Mouse (Mus musculus): ENCODE measurements around the gene Tcte2. TPM values are rescaled to one million over a fixed set of nuclear protein-coding genes. Genes with fewer than 3 reads are reported as not detected.
"Not testable (repeated sequence)": the region's sequence is repeated elsewhere in the genome, so short reads cannot be mapped to it uniquely, and the experiment has no call there.

Gene Tcte2
- polyA plus RNA-seq, 1 experiment from 2014 or later = 14.9 TPM

DNA sequence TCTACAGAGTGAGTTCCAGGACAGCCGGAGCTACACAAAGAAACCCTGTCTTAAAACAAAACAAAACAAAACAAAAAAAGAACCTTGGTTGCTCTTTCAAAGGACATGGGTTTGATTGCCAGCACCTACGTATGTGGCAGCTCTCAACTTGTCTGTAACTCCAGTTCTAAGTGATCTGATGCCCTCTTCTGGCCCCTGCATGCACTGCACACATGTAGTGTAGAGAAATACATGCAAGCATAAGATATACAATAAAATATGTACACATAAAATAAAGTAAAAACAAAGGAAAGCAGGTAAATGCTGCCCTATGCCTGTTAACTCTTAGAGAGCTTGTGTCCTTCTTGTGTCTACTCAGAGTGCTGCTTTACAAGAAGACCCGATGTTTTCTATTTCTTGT lies 7.6 kb upstream of the Tcte2 start:
- Histone ChIP-seq H3K4me2 (ENCODE audit: low read length) (no peak overlapping the region), H3K4me3 (ENCODE audit: low read length) (no peak overlapping the region), H3K9me3 (ENCODE audit: control insufficient read depth, low read length) (no peaks in the 10 kb centered on the region), H3K4me1 (ENCODE audit: control insufficient read depth, insufficient read depth, low read depth, low read length) (peaks cover 4% of the 10 kb centered on the region; the same call in 1 of the 2 replicates), H3K36me3 (ENCODE audit: control insufficient read depth, insufficient read depth, low read length) (no peaks in the 10 kb centered on the region), H3K27ac (ENCODE audit: low read depth, low read length) (no peak overlapping the region), H3K9ac (ENCODE audit: low read depth, low read length) (no peak overlapping the region), H3K27me3 (replicated peaks; ENCODE audit: control insufficient read depth, insufficient read depth, low read length) (no peaks in the 10 kb centered on the region)
- WGBS = 92% methylated on average over 3 of the region's 3 CpGs
- no peak for ATAC-seq

DNA sequence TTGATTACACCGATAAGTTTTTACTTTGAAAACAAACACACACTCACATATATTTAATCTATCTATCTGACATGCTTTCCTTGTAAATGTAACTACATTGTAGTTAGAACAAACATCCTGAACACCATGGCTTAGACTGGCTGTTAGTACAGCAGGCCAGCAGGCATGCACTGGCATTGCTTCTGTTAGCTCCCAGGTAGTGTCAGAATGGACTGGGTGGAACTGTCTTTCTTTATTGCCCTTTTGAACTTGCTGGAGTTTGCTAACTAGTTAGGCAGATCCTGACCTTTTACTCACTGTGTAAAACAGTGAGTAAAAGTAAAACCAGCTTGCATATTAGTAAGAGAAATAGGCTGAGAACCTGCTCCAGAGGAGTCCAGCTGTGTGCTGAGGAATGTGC lies 6.9 kb upstream of the Tcte2 start:
- no peak overlapping the region for H3K4me3 ChIP-seq (ENCODE audit: low read length)
- no peaks in the 10 kb centered on the region for H3K36me3 ChIP-seq (ENCODE audit: control insufficient read depth, insufficient read depth, low read length)
- peaks cover 6% of the 10 kb centered on the region for H3K4me1 ChIP-seq (ENCODE audit: control insufficient read depth, insufficient read depth, low read depth, low read length)
- no peak overlapping the region for H3K9ac ChIP-seq (ENCODE audit: low read depth, low read length)
- WGBS = 98% methylated on average over 1 of the region's 1 CpGs
- H3K27ac ChIP-seq (ENCODE audit: low read depth, low read length) = no peak overlapping the region
- no peaks in the 10 kb centered on the region for H3K9me3 ChIP-seq (ENCODE audit: control insufficient read depth, low read length)
- no peak for ATAC-seq
- H3K27me3 ChIP-seq (replicated peaks; ENCODE audit: control insufficient read depth, insufficient read depth, low read length) = no peaks in the 10 kb centered on the region
- no peak overlapping the region for H3K4me2 ChIP-seq (ENCODE audit: low read length)

DNA sequence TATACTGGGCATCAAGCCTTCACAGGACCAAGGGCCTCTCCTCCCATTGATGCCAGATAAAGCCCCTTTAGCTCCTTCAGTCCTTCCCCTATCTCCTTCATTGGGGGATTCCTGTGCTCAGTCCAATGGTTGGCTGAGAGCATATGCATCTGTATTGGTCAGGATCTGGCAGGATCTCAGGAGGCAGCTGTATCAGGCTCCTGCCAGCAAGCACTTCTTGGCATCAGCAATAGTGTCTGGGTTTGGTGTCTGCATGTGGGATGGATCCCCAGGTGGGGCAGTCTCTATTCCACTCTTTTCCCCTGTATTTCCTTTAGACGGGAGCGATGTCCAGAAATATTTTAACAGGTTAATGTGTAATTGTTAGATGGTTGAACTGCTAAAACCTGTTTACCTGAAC lies 3.3 kb upstream of the Tcte2 start:
- H3K36me3 ChIP-seq (ENCODE audit: control insufficient read depth, insufficient read depth, low read length); ATAC-seq; H3K27me3 ChIP-seq (replicated peaks; ENCODE audit: control insufficient read depth, insufficient read depth, low read length); H3K9me3 ChIP-seq (ENCODE audit: control insufficient read depth, low read length); H3K9ac ChIP-seq (ENCODE audit: low read depth, low read length); H3K4me3 ChIP-seq (ENCODE audit: low read length); H3K27ac ChIP-seq (ENCODE audit: low read depth, low read length); H3K4me1 ChIP-seq (ENCODE audit: control insufficient read depth, insufficient read depth, low read depth, low read length); H3K4me2 ChIP-seq (ENCODE audit: low read length): not testable (repeated sequence)
- 85% methylated on average over 2 of the region's 2 CpGs for WGBS

DNA sequence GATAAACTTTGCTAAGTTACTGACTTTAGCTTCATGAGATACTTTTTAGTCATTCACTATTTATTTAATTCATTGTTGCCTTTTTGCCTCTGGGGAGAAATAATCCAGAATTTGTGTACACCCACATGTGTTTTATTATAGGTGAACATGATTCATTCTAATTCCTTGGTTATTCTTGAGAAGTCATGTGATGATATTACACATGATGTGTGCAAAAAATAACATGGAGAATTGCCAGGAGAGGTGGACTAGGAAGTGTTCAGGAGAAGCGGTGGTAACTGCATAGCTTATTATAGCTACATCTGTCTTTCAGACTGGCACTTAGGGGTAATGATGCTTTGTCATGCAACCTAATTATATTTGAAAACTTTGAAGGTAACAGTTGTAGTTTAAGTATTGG lies 2.2 kb upstream of the Tcte2 start:
- no peaks in the 10 kb centered on the region for H3K9me3 ChIP-seq (ENCODE audit: control insufficient read depth, low read length)
- H3K4me3 ChIP-seq (ENCODE audit: low read length) = no peak overlapping the region
- H3K27ac ChIP-seq (ENCODE audit: low read depth, low read length) = no peak overlapping the region
- H3K4me2 ChIP-seq (ENCODE audit: low read length) = no peak overlapping the region
- no peak for ATAC-seq
- H3K36me3 ChIP-seq (ENCODE audit: control insufficient read depth, insufficient read depth, low read length) = no peaks in the 10 kb centered on the region
- no peak overlapping the region for H3K9ac ChIP-seq (ENCODE audit: low read depth, low read length)
- peaks cover 11% of the 10 kb centered on the region for H3K4me1 ChIP-seq (ENCODE audit: control insufficient read depth, insufficient read depth, low read depth, low read length)
- WGBS = 73% methylated on average over 1 of the region's 1 CpGs
- no peaks in the 10 kb centered on the region for H3K27me3 ChIP-seq (replicated peaks; ENCODE audit: control insufficient read depth, insufficient read depth, low read length)

DNA sequence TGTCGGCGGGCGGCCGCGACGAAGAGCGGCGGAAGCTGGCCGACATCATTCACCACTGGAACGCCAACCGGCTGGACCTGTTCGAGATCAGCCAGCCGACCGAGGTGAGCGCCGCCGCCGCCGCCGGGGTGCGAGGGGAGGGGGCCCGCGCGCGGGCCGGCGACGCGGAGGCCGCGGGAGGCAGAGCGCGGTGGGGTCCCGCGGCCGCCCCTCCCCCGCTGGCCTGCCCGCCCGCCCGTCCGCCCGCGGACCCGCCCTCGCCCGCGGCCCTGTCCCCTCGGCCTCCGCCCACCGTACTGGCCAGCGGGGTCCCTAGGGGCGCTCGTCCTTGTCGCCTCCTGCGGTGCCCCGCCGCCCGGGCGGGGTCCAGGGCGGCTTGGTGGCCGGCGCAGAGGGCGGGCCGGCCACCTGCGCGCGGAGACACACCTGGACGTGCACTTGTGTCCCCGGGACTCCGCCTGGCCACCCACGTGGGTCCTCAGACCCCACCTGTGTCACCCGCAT lies 898 bp downstream of the Tcte2 start:
- H3K4me1 ChIP-seq (ENCODE audit: control insufficient read depth, insufficient read depth, low read depth, low read length) = peaks cover 20% of the 10 kb centered on the region
- peak overlapping the region; percentile 86 for H3K4me2 ChIP-seq (ENCODE audit: low read length)
- H3K27me3 ChIP-seq (replicated peaks; ENCODE audit: control insufficient read depth, insufficient read depth, low read length) = no peaks in the 10 kb centered on the region
- peak overlapping the region; percentile 94 for H3K4me3 ChIP-seq (ENCODE audit: low read length)
- WGBS = 0% methylated on average over 15 of the region's 72 CpGs
- no peaks in the 10 kb centered on the region for H3K9me3 ChIP-seq (ENCODE audit: control insufficient read depth, low read length)
- no peaks in the 10 kb centered on the region for H3K36me3 ChIP-seq (ENCODE audit: control insufficient read depth, insufficient read depth, low read length)
- peak; percentile 35 for ATAC-seq
- H3K27ac ChIP-seq (ENCODE audit: low read depth, low read length) = peak overlapping the region; percentile 96
- peak overlapping the region; percentile 97 for H3K9ac ChIP-seq (ENCODE audit: low read depth, low read length)

DNA sequence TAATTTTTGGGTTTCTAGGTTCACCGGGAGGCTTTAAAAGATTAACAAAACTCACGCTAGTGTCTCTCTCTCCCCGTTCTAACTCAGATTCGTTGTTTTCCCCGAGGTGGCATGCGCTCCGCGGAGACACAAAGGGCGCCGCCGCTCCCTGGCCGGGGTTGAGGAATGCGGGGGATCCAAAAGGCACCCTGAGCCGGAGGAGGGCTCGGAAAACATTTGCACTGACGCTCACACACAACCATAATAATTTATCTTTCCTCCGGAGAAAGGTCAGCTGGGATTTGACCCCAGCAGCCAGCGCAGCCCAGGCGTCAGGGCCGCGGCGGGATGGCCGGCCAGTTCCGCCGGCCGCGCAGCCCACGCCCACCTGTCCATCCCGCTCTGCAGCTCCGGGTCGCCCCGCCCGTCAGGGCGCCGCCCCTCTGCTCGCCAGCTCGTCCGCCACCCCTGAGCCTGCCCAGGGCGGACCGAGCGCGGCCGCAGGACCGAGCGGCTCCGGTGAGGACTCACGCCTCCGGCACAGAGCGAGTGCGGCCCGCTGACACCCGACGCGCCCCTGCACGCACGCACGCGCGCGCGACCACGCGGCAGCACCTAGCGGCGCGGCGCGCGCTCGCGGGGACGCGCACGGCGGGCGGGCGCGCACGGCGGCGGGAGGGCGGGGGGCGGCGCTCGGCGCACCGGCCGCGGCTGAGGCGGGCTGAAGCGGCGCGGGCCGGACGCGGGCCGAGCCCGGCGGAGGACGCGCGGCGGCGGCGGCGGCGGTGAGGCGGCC lies 1.6 kb downstream of the Tcte2 start, which contains the start of gene Afdn:
Gene Afdn, plus strand, starts transcription at position 687 of the 775 bp plus-strand sequence.
- peak; percentile 90 for ATAC-seq
- H3K27me3 ChIP-seq (replicated peaks; ENCODE audit: control insufficient read depth, insufficient read depth, low read length) = no peaks in the 10 kb centered on the region
- H3K4me2 ChIP-seq (ENCODE audit: low read length) = peak within 1 kb of the TSS; percentile 86
- no peaks in the 10 kb centered on the region for H3K36me3 ChIP-seq (ENCODE audit: control insufficient read depth, insufficient read depth, low read length)
- H3K27ac ChIP-seq (ENCODE audit: low read depth, low read length) = peak within 1 kb of the TSS; percentile 96
- no peaks in the 10 kb centered on the region for H3K9me3 ChIP-seq (ENCODE audit: control insufficient read depth, low read length)
- H3K4me1 ChIP-seq (ENCODE audit: control insufficient read depth, insufficient read depth, low read depth, low read length) = peaks cover 20% of the 10 kb centered on the region
- WGBS = under 1% methylated on average over 60 of the region's 108 CpGs
- H3K9ac ChIP-seq (ENCODE audit: low read depth, low read length) = peak within 1 kb of the TSS; percentile 97
- H3K4me3 ChIP-seq (ENCODE audit: low read length) = peak within 1 kb of the TSS; percentile 94

DNA sequence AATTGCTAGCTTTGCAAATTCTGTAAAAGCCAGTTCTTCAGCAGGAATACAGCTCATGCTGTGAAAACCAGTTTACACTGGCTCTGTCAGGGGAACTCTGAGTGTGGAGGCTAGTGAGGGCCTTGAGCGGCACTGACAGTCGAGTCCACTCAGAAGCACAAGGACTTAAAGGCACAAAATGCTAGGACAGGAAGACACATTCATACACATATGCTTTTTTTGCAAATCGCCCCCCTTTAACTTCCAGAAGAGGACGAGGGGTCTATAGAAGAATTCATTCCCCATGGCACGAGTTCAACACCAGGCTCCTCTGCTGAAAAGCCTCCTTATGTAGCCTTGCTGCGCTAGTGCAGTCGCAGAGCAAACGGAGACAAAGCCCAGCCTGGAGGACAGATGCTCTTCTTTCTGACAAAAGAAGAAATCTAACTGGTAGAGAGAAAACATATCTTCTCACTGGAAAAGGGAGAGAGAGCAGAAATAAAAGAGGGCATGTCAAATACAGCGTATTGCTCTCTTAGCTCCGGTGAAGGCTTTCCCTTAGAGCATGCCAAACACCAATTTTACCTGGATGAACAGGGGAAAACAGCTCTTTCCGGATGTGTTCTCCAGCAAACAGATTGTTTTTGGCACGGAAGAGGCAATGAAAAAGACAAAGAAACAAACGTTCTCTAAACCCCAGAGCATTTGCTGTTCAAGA lies 2.3 kb downstream of the Tcte2 start:
- peak; percentile 28 for ATAC-seq
- Histone ChIP-seq H3K4me2 (ENCODE audit: low read length) (peak overlapping the region; percentile 86), H3K9ac (ENCODE audit: low read depth, low read length) (peak overlapping the region; percentile 97), H3K27me3 (replicated peaks; ENCODE audit: control insufficient read depth, insufficient read depth, low read length) (no peaks in the 10 kb centered on the region), H3K9me3 (ENCODE audit: control insufficient read depth, low read length) (no peaks in the 10 kb centered on the region), H3K27ac (ENCODE audit: low read depth, low read length) (peak overlapping the region; percentile 96), H3K4me1 (ENCODE audit: control insufficient read depth, insufficient read depth, low read depth, low read length) (peaks cover 16% of the 10 kb centered on the region), H3K36me3 (ENCODE audit: control insufficient read depth, insufficient read depth, low read length) (no peaks in the 10 kb centered on the region), H3K4me3 (ENCODE audit: low read length) (peak overlapping the region; percentile 94)
- WGBS = 4% methylated on average over 13 of the region's 13 CpGs

DNA sequence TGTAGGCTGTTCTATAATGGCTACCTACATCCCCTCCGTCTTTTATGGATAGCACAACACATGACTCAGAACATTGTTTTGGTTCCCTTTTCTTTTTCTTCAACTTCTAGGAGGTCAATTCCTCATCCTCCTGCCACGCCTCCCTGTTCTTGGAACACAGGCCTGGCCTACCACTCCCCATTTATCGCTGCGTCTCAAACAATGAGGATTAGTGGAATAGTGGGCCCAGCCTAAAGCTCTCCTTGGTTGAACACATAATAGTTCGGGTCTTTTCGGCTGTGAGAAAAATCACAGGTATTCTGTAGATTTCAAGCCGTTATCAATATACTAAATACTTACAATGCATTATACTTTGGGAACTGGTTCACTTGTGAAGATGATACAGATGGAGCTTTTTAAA lies 3.0 kb downstream of the Tcte2 start:
- Histone ChIP-seq H3K4me3 (ENCODE audit: low read length) (peak overlapping the region; percentile 94), H3K9me3 (ENCODE audit: control insufficient read depth, low read length) (no peaks in the 10 kb centered on the region), H3K27me3 (replicated peaks; ENCODE audit: control insufficient read depth, insufficient read depth, low read length) (no peaks in the 10 kb centered on the region), H3K4me1 (ENCODE audit: control insufficient read depth, insufficient read depth, low read depth, low read length) (peaks cover 15% of the 10 kb centered on the region), H3K4me2 (ENCODE audit: low read length) (peak overlapping the region; percentile 86), H3K9ac (ENCODE audit: low read depth, low read length) (peak overlapping the region; percentile 97), H3K27ac (ENCODE audit: low read depth, low read length) (peak overlapping the region; percentile 96), H3K36me3 (ENCODE audit: control insufficient read depth, insufficient read depth, low read length) (no peaks in the 10 kb centered on the region)
- no peak for ATAC-seq
- WGBS = 50% methylated on average over 7 of the region's 7 CpGs

DNA sequence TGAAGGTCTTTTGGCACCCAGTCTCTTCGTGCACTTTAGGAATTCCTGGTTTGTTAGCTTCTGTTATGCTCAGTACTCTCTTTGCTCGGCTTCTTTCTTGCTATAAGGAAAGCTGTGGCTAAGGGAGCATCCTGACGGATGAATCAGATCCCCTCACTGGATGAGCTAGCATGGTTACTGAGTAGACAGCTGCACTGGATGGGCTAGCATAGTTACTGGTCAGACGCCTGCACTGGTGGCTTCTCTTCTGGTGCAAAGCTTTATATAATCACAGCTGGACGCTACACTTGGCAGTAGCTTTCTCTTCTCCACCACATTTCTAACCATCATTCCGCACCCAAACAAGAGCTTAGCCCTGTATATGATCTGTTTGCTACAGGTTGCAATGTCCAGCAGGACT lies 6.7 kb downstream of the Tcte2 start:
- Histone ChIP-seq H3K36me3 (ENCODE audit: control insufficient read depth, insufficient read depth, low read length) (no peaks in the 10 kb centered on the region), H3K9me3 (ENCODE audit: control insufficient read depth, low read length) (no peaks in the 10 kb centered on the region), H3K4me1 (ENCODE audit: control insufficient read depth, insufficient read depth, low read depth, low read length) (peaks cover 11% of the 10 kb centered on the region), H3K9ac (ENCODE audit: low read depth, low read length) (no peak overlapping the region), H3K27me3 (replicated peaks; ENCODE audit: control insufficient read depth, insufficient read depth, low read length) (no peaks in the 10 kb centered on the region), H3K27ac (ENCODE audit: low read depth, low read length) (no peak overlapping the region), H3K4me2 (ENCODE audit: low read length) (no peak overlapping the region), H3K4me3 (ENCODE audit: low read length) (no peak overlapping the region)
- WGBS = 69% methylated on average over 6 of the region's 6 CpGs
- ATAC-seq = no peak
